Mouse (Mus musculus): Measurements from ENCODE around the gene Myo10.

The Myo10 gene

DNA sequence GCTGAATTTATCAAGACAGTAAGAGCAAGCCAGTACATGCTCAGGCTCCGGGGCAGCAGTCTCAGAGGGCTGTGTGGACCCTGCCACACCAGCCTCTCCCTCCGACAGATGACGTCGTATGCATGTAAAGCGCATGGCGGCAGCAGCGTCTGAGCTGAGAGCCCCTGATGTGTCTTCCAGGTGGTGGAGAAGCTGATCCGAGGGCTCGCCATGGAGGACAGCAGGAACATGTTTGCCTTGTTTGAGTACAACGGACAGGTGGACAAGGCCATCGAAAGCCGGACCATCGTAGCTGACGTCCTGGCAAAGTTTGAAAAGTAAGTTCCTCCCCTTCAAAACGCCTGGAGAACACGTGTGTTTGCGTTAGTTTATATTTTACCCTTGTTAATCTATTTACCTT is 184.0 kb downstream of the Myo10 start:
- DNase-seq = no peak

DNA sequence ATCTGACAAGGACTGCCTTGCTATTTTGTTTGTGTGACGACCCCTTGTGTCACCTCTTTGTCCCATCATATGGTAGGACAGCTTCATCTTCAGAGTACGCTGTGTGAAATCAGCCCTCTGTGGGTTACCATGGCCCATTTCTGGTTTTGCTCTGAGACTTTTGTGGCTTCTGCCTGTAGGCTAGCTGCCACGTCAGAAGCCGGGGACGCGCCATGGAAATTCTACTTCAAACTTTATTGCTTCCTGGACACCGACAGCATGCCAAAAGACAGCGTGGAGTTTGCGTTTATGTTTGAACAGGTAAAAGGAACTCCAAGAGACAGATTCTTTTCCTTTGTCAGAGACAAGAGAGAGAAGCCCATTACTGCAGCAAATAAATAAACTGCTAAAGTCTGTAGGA is 184.6 kb downstream of the Myo10 start:
- no peak for DNase-seq

DNA sequence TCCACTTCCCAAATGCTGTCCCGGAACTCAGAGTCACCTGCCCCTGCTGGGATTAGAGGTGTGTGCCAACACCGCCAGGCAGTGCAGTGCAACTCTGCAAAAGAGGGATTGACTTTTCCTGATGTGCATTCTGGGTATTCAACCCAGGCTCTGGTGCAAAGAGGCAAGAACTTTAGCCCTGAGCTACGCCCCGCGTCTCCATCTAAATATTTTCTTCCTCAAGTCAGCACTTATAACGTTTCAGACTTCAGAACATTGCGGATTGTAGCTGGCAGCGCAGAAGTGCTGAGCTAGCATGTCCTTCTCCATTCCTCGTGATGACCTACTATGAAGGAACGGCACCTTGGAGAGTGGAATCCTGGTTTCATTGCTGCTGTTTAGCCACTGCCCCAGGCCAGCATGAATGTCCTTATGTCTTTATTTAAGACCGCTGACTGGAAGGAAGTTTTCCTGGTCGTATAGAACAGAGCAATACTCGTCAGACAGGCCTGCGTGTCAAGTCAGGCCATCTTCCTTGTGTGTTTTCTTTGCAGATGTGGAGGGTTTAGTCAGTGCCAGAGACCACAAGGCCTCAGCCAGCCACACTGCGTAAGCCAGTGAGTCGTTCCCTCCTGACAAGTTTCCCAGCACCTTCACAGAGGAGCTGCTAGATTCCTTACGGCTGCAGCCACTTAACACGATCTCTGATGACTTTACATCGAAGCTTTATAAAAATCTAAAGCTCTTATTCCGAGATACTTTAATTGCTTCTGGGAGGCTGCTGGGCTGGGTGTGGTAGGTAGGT is 186.5 kb downstream of the Myo10 start:
- no peak for DNase-seq

DNA sequence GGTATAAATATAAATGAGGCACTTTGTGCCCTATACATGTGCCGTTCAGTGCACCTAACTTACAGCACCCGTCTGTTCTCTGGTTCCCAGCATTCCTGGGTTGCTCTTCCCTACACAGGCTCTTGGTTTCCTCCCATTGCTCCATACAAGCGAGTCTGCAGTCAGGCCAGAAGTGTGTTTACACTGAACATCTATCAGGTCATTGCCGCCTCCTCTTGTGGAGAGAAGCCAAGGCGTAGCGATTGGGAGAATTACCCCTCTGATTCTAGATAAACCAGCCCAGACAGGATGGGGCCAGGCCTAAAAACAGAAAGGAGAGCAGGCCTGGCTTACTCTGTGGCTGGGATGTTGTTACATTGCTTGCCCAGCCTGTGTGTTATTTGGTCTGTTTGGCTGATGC is 187.3 kb downstream of the Myo10 start:
- no peak for DNase-seq

DNA sequence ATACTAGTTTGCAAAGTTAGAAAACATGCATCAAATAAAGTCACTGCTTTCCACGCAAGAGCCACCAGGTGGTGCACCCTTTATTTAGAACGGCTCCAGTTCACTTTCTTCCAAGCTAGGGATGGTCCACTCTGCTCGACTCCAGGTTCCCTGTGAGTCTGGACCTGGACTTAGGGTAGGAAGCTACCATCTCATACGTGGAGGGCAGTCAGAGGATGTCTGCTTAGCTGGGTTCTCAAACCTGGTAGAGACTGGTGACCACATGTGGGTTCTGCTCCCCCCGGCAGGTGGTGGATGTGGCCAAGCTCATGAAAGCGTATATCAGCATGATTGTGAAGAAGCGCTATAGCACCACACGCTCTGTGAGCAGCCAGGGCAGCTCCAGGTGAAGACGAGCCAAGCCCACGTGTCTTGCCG is 189.5 kb downstream of the Myo10 start:
- DNase-seq = no peak

DNA sequence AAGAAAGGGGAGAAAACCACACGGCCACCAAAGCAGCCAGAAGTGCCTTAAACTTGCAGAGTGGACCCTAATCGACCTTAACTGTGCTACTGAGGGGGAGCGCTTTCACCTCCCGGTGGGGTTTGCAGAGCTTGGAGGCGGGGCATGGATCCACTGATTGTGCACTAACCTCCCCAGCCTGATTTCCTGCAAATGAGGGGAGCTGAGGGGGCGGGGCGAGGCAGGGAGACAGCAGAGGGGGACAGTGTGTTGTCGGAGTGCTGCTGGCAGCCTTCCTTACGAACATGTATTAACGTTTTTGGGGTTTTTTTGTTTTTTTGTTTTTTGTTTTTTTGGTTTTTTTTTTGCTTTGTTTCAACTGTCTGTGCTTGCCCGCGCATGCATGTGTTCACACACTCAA is 190.2 kb downstream of the Myo10 start:
- no peak for DNase-seq

DNA sequence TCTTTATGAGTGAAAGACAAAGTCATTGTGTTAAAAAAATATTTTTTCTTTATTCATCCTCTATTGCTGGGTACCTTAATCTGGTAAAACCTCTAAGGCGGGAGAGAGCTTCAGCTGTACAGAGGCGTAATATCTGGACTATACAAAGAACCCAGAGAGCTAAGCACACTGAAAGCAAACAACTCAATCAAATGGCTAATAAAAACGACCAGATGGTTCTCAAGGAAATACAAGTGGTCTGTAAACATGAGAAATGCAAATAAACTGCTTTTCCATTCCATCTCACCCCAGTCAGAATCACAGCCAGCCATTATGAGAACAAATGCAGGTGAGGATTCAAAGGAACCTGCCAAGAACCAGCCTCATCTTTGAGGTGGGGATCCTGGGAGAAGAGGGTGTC is 192.2 kb downstream of the Myo10 start:
- no peak for DNase-seq

DNA sequence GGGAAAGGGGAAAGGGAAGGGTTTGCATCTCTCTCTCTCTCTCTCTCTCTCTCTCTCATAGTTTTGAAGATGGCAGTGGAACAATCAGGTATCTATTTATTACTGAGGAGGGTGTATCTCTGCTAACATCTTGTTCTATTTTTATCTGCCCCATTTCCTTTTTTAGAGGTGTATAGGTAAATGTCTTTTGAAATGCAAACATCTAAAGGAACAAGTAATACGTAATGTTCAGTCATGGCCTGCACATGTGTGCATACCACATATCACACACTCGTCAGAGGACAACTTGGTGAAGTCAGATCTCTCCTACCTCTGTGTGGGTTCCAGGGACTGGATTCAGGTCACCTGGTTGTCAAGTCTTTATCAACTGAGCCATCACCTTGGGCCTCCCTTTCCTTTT is 194.9 kb downstream of the Myo10 start:
- no peak for DNase-seq

DNA sequence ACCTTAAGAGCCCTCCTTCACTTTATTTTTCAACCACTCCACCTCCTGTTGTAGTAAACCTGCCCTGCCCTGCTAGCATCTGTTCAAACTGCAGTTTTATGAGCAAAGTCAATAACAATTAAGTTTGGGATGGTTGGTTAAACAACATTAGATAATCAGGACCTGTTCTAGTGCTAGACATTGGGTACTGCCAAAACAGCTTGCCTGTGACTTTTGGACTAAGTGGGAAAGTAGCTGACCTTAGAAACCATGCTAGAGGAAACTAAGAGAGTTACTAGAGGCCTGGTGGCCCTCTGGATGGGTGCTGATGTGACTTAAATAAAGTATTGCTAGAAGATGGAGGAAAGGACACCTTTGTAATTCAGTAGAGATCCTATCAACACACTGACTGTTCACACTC is 199.7 kb downstream of the Myo10 start:
- no peak for DNase-seq

DNA sequence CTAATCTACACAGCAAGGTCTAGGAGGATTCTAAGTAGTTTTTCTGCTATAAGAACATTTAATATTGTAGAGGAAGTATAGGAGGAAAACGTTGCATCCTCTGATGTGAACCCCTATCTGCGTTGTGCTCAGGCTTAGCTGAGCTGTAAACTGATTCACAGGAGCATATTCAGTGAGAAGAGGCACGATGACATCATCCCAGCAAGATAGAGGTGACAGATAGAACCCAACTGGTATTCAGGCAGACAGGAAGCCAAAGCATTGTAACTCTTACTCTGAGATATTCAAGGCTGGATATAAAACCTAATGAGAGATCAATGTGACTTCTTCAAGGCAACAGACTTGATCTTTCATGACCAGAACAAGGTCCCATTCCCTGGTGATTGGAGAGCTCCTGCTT is 200.3 kb downstream of the Myo10 start:
- no peak for DNase-seq

DNA sequence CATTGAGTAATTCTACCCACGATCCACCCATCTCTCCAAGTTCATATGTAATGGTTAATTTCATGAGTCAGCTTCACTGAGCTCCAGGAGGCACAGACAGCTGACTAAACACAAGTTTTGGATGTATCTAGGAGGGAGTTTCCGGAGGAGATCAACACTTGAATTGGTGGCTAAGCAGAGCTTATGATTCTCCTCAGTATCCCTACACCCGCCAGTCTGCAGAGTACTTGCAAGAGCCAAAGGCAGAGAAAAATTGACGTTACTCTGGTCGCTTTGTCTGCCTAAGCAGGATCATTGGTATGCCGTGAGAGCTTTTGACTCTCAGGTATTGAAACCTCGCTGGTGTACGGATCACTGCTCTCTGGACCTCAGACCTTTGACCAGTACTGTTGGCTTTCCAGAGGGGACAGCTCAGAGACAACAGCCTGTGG is 204.2 kb downstream of the Myo10 start:
- no peak for DNase-seq

DNA sequence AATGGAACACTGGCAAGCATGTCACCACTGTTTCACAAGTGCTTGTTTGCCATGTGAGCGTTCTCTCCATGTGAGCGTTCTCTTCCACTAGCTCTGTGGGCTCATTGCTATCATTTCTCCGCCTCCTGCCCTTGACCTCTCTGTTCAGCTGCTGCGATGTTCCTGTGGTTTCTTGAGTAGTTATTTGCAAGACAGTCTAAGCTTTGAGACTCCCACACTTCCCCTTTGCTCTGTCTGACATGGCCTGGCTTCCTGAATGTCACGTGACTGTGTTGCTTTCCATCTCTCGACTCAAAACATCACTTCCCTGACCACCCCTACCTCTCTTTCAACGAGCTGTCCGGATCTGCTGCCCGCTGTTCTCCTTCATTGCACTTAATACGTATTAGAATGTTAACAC is 206.1 kb downstream of the Myo10 start:
- no peak for DNase-seq

DNA sequence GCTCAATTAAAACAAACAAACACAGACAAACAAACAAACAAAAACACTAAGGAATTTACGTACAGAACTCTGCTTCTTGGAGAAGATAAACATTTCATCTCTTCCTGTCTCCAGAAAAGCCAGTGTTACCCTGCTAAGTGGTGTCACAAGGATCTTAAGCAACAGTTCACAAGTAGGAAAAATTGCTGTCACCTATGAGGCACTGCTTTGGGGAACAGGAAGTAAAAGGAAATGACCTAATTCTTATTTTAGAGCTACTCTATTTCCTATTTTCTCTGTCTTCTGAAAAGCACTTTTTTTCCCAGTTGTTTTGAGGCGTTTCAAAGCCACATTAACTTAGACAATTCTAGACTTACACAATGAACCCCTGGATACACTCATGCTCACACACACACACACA is 208.1 kb downstream of the Myo10 start:
- no peak for DNase-seq

DNA sequence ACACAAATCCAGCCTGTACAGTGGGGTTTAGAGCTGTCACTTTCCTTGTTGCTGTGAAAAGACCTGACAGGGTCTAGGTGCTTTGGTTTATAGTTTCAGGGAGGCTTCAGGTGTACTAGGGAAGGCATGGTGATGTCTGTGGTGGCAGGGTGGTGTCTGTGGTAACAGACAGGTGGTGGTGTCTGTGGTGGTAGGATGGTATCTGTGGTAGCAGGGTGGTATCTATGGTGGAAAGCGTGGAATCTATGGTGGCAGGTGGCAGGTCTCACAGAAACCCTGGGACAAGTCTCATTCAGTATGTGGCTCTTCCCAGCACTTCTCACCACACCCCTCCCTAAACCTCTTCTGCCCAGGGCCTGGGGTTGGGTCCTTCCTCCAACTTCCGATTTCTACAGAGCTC is 212.0 kb downstream of the Myo10 start:
- no peak for DNase-seq

DNA sequence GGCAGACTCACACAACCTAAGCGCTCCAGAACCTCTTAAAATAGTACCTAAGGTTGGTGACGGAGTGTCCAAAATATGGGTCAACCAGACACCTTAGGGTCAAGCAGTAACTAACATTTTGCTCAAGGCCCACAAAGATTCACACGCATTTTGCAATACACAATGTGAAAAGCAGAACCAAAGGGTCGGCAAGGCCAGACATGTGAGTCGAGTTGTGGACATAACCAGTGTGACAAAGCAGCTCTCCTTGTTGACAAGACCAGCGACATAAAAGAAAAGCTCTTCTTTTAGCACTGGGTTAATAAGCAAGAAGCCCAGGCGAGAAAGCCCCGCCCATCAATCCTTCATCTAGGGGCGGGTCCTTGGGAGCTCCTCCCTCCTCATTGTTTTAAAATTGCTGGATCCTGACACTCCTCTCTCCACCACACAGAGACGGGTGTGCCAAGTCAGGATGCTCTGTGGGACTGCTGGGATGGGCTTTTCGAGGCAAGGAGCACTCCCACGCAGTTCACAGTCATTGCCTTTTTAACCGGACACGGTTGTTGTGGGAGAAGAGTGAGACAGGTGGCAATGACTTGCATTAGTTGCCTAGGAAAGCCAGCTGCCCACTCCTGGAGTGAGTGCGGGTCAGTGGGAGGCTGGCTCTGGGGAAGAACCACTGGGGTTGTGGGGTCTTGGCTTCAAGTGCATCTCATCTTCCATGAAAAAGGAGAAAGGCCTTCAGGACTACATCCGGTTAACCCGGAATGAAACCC is 212.8 kb downstream of the Myo10 start:
- DNase-seq = no peak

DNA sequence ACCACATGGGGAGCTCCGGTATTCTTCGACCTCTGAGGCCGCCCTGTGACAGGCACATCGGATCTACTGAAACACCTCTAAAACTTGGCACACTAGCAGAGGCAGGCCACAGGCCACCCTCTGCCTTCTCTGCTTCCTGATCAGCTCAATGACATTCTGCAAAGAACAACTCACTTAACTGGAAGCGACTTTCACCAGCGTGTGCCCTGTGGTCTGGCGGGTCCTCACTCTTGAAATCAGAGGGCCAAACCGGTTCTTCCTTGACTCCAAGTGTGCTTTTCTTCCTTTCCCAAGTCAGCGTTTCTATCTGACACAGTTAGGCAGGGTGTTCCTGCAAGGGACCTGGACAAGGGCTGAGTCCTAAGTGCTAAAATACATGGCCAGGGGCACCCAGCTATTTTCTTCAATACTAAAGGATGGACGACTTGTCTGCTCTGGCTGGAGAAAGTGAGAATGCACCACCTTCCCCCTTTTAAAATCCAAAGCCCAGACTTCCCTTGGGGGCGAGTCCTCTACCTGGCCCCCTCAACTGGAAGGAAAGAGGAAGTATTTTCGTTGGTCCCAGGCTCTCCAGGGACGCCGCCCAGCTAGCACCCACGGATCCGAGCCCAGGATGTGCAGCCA is 220.2 kb downstream of the Myo10 start:
- no peak for DNase-seq

DNA sequence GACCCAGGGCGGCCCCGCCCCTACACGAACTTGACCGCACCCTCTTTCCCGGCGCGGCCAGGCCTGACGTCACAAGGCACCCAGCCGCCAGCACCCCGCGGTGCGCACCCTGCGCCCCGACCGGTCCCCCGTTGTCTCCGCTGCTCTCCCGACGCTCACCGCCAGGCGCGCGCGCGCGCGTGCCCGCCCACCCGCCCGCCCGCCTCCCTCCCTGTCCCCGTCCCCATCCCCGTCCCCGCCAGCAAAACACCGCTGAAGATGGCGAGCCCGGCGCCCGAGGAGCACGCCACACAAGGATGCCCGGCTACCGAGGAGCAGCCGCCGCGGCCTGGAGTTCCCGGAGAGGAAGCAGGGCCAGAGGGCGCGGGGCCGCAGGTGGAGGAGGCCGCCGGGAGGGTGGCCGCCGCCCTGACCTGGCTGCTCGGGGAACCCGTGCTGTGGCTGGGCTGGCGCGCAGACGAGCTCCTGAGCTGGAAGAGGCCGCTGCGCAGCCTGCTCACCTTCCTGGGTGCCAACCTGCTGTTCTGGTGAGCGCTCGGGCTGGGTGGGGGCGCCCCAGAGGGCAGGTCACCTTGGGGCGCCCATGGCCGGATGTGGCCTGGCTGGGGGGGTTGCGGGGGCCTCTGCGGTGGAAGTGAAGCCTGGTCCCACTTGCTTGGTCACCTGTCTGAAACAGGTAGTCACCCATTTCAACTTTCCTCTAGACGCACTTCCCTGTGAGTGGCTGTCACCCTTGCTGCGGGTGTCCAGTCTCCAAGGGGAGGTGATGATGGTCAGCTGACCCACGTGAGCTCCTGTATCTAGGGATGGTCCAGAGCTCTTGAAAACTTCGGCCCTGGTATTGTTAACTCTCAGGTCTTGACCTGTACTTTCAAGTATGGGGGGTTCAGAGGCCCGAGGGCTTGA is 221.0 kb downstream of the Myo10 start, which contains the start of gene Retreg1:
Gene Retreg1 (plus strand): TSS at position 95 of the 906 bp plus-strand sequence.
- peak; percentile 61 for DNase-seq

DNA sequence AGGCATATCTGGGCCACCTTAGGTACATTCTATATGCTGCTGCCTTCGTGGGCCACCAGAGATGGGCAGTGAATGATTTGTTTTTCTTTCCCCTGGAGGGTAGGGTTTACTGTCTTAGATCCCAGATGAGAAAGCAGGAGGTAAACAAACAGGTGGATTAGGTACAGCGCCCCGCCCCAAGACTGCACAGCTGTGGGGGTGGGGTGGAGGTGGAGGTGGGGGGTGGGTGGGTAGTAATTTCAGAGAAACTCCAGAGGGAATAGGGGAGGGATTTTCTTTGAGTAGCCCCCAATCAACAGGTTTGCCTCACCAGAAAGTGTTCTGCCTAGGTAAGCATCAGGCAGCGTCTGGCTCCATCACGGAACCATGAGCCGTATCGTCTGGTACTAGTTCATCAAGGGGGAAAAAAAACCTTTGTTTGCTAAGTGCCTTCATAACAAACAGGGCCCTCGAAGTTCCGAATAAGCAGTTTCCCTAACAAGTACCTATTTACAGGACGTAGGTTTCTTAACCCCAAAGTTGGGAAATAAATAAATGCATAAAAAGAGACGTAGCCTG is 221.8 kb downstream of the Myo10 start:
- DNase-seq = no peak

DNA sequence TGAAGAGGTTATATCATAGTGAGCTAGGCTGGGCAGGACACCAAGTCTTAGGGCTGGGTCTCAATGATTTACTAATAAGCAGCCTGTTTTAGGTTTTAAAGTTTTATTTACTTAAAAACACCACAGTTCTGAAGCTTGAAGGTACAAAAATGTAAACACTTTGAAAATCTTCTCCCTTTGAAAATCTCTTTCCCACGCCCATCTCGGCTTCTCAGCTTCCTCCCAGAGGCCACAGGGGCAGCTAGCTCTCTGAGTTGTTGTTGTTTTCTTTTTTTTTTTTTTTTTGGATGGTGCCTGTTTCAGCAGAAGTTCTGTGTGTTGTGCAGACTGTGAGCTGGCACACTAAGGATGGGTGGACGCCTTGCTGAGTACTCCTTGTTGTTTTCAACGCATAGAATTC is 222.4 kb downstream of the Myo10 start:
- no peak for DNase-seq

DNA sequence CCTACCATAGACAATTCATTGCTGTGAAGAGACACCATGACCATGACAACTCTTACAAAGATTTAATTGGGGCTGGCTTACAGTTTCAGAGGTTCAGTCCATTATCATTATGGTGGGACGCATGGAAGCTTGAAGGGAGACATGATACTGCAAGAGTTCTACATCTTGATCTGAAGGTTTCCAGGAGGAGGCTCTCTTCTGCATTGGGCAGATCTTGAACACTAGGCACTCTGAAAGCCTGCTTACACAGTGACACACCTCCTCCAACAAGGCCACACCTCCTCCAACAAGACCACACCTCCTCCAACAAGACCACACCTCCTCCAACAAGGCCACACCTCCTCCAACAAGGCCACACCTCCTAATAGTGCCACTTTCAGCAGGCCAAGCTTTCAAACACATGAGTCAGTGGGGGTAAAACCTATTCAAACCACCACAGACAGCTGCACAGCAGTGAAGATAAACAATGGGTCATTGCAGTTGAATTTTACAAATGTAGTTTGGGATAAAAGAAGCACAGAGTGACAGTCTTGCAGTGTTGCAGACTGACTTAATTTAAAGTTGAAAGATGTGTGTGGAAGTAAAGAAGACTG is 225.3 kb downstream of the Myo10 start:
- DNase-seq = no peak

DNA sequence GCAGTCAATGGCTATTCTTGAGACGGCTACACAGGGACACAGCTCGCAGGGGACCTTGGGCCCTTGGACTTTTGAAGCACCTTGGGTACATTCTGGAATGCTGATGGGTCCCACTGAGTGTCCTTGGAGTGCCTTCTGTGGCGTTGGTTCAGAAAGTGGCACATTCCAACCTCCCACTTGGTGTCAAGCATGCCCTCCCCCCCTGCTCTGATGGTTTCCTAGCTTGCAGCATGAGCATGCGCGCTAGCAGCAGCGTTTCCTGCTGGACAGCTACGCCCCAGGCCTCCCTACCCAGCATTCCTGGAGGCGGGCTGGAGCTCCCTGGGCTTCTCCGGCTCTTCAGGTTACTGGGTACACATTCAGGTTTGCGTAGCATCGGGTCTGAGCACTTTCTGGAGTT is 228.2 kb downstream of the Myo10 start:
- no peak for DNase-seq

DNA sequence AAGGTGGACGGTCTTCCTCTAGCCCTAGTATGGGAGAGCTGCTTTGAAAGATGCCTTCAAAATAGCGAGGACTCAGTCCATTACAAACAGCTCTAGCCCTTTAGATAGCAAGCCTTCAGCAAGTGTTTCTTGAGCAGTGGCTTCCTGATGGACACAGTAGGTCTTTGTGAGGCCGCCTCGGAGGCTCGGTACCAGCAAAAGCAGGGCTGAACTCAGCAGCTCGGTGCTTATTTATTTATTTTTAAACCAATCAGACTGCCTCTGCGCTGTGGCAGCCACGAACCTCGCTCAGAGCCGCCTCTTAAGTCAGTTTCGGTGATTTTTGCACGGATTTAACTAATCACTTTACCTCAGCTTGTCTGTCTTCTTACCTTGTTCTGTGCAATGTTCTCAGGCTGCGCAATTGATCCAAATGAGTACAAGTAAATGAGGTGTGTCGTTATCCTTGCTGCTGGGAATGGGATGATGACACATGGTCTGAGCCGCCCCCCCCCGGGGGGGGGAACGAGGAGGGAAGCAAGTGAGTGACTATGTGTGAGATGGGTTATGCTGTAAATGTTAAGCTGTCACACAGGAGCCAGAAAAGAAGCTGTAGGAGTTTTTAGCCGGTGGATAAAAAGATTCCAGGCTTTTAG is 232.1 kb downstream of the Myo10 start:
- DNase-seq = no peak
